Mouse (Mus musculus) CH12.LX (cell line): Measurements from ENCODE around the gene 2310030G06Rik. TPM values are rescaled to one million over a fixed set of nuclear protein-coding genes. Genes with fewer than 3 reads are reported as not detected.

Experiments used
- DNase-seq: peaks from one replicate; pipeline ENCODE4 v3.0.0-alpha.2; 2013; ENCODE audit errors: extremely low read depth
- H3K27ac ChIP-seq: 2 replicates; pipeline ENCODE4 v1.5.1; 2012; ENCODE audit warnings: low read depth, mild to moderate bottlenecking, control low read depth, moderate library complexity; ENCODE audit not compliant: insufficient read depth
- H3K27me3 ChIP-seq: replicated peaks from 2 replicates; pipeline ENCODE3; 2012; ENCODE audit warnings: inconsistent platforms
- H3K36me3 ChIP-seq, 2 experiments: replicated peaks in 1 of 2; 2 replicates each; pipeline versions ENCODE3 to v1.6.1; 2012; ENCODE audit warnings: inconsistent platforms in 1 of 2, low read length in 1 of 2, mild to moderate bottlenecking in 1 of 2, mixed read lengths in 1 of 2, moderate library complexity in 1 of 2; ENCODE audit not compliant: control insufficient read depth in 1 of 2, insufficient read depth in 1 of 2
- H3K4me1 ChIP-seq, 2 experiments: 2 replicates each; pipeline ENCODE4 v1.6.1; 2012; ENCODE audit warnings: inconsistent platforms in 1 of 2, moderate library complexity in 1 of 2; ENCODE audit not compliant: insufficient read depth in 2 of 2, control insufficient read depth in 1 of 2
- H3K4me2 ChIP-seq: 2 replicates; pipeline ENCODE4 v1.6.1; 2012; ENCODE audit warnings: low read depth, mild to moderate bottlenecking, control low read depth; ENCODE audit not compliant: poor library complexity, insufficient read depth, severe bottlenecking
- H3K4me3 ChIP-seq, 3 experiments: fragments of 150-350 bp in 1 of 3; sonication (generic) in 1 of 3; replicated peaks in 1 of 3; 2 replicates each; pipeline versions ENCODE3 to v1.5.1; 2011 to 2012; ENCODE audit warnings: low read depth in 2 of 3, low read length in 2 of 3, mild to moderate bottlenecking in 2 of 3, moderate library complexity in 2 of 3, control low read depth in 1 of 3, improper control_type of control experiment in 1 of 3, inconsistent platforms in 1 of 3, mixed read lengths in 1 of 3; ENCODE audit not compliant: poor library complexity in 1 of 3
- H3K79me2 ChIP-seq: replicated peaks from 2 replicates; pipeline ENCODE4 v1.6.1; 2012; ENCODE audit warnings: mild to moderate bottlenecking, moderate library complexity; ENCODE audit not compliant: control insufficient read depth, poor library complexity, insufficient read depth, severe bottlenecking; ENCODE audit errors: extremely low read depth
- H3K9ac ChIP-seq: 2 replicates; pipeline ENCODE4 v1.6.1; 2012; ENCODE audit warnings: low read depth, mild to moderate bottlenecking, control low read depth, moderate library complexity; ENCODE audit not compliant: insufficient read depth
- H3K9me3 ChIP-seq: replicated peaks from 2 replicates; pipeline ENCODE3; 2012; ENCODE audit warnings: low read length, inconsistent platforms, mixed read lengths
- BHLHE40 ChIP-seq: IDR thresholded peaks from 2 replicates; pipeline ENCODE4 v1.6.1; 2011; ENCODE audit warnings: mild to moderate bottlenecking, low read depth, low read length, improper control_type of control experiment
- CHD1 ChIP-seq: IDR thresholded peaks from 2 replicates; pipeline ENCODE4 v1.6.1; 2012; ENCODE audit warnings: low read depth, low read length, improper control_type of control experiment, inconsistent platforms
- CTCF ChIP-seq, 2 experiments: IDR thresholded peaks in 1 of 2; conservative IDR thresholded peaks in 1 of 2; 2 replicates each; pipeline ENCODE4 v1.5.1; 2011 to 2012; ENCODE audit warnings: low read depth in 2 of 2, low read length in 2 of 2, improper control_type of control experiment in 1 of 2, inconsistent platforms in 1 of 2, mild to moderate bottlenecking in 1 of 2, moderate library complexity in 1 of 2
- EP300 ChIP-seq: IDR thresholded peaks from 2 replicates; pipeline ENCODE4 v1.6.1; 2011; ENCODE audit warnings: low read length, improper control_type of control experiment
- JUN ChIP-seq: IDR thresholded peaks from 2 replicates; pipeline ENCODE4 v1.6.1; 2011; ENCODE audit warnings: low read depth, mild to moderate bottlenecking, low read length, improper control_type of control experiment, moderate library complexity; ENCODE audit not compliant: insufficient read depth
- MAFK ChIP-seq: IDR thresholded peaks from 2 replicates; pipeline ENCODE4 v1.6.1; 2011; ENCODE audit warnings: low read length, improper control_type of control experiment; ENCODE audit not compliant: insufficient replicate concordance
- MAX ChIP-seq: IDR thresholded peaks from 2 replicates; pipeline ENCODE4 v1.6.1; 2011; ENCODE audit warnings: low read length, improper control_type of control experiment
- MEF2A ChIP-seq: IDR thresholded peaks from 2 replicates; pipeline ENCODE4 v1.6.1; 2014; ENCODE audit warnings: low read depth, mild to moderate bottlenecking, inconsistent platforms, low read length, improper control_type of control experiment, borderline replicate concordance
- MXI1 ChIP-seq: IDR thresholded peaks from 2 replicates; pipeline ENCODE4 v1.6.1; 2011; ENCODE audit warnings: mild to moderate bottlenecking, low read depth, low read length, improper control_type of control experiment
- NRF1 ChIP-seq: IDR thresholded peaks from 2 replicates; pipeline ENCODE4 v1.6.1; 2014; ENCODE audit warnings: low read depth, mild to moderate bottlenecking, inconsistent platforms, low read length, improper control_type of control experiment, moderate library complexity
- RCOR1 ChIP-seq: conservative IDR thresholded peaks from 2 replicates; pipeline ENCODE4 v1.6.1; 2012; ENCODE audit warnings: low read depth, mild to moderate bottlenecking, inconsistent platforms, low read length, improper control_type of control experiment
- TCF12 ChIP-seq: IDR thresholded peaks from 2 replicates; pipeline ENCODE4 v1.6.1; 2014; ENCODE audit warnings: low read depth, mild to moderate bottlenecking, inconsistent platforms, low read length, improper control_type of control experiment
- USF1 ChIP-seq: IDR thresholded peaks from 2 replicates; pipeline ENCODE4 v1.6.1; 2014; ENCODE audit warnings: low read depth, mild to moderate bottlenecking, inconsistent platforms, low read length, improper control_type of control experiment
- ZKSCAN1 ChIP-seq: IDR thresholded peaks from 2 replicates; pipeline ENCODE4 v1.6.1; 2012; ENCODE audit warnings: low read depth, inconsistent platforms, low read length, improper control_type of control experiment, borderline replicate concordance
- dilution Hi-C: fragments of 300-500 bp; cut with MboI; formaldehyde crosslinking; loops from 2 replicates; pipeline ENCODE4 v1.14.3; 2020; ENCODE audit warnings: low sequenced_read_pairs; ENCODE audit not compliant: extremely low pct_unique_long_range_greater_than_20kb, extremely low pct_ligation_motif_present
- in situ Hi-C: fragments of 300-500 bp; cut with MboI; formaldehyde crosslinking; loops from 3 replicates; pipeline ENCODE4 v1.14.3; 2019; ENCODE audit warnings: low sequenced_read_pairs, low pct_ligation_motif_present, low pct_unique_long_range_greater_than_20kb, mixed read lengths
- polyA plus RNA-seq: library from polyadenylated mRNA; unstranded; fragments of >175 nt; gene quantifications from 2 replicates; pipeline ENCODE4 v1.2.1, GENCODE M21; 2012; ENCODE audit warnings: low read depth; ENCODE audit not compliant: insufficient read length
- total RNA-seq, 2 experiments: library from RNA; depleted of rRNA; stranded (reverse); fragments of 300-350 nt in 1 of 2; fragments of >200 nt in 1 of 2; gene quantifications; 2 replicates each; pipeline ENCODE4 v1.2.3; 2012 to 2014

Gene 2310030G06Rik
- total and polyA plus RNA-seq, 3 experiments, result not detected

GRCm38 (mm10) chr9:50729600-50729999 lies 16.7 kb downstream of the 2310030G06Rik start:
- Histone ChIP-seq H3K9me3 (no peaks in the 10 kb centered on the region), H3K9ac (no peak overlapping the region), H3K36me3 (no peaks in the 10 kb centered on the region), H3K4me1 (peaks cover 0 to 7% of the 10 kb centered on the region in 2 experiments; a peak in 2 of 4 replicates), H3K27me3 (no peaks in the 10 kb centered on the region), H3K27ac (no peak overlapping the region), H3K4me2 (no peak overlapping the region), H3K79me2 (no peaks in the 10 kb centered on the region), H3K4me3 (no peak overlapping the region)
- in situ Hi-C loops, result no loop called here
- dilution Hi-C loops, result no loop called here
- no peak for DNase-seq
- TF ChIP-seq EP300 (no peak), ZKSCAN1 (no peak), CHD1 (no peak), USF1 (no peak), TCF12 (no peak), BHLHE40 (no peak), MAX (no peak)

- H3K9ac ChIP-seq, result no peak overlapping the region
- H3K27me3 ChIP-seq, result no peaks in the 10 kb centered on the region
- H3K27ac ChIP-seq, result no peak overlapping the region
- peak overlapping the region; percentile 1 for H3K4me2 ChIP-seq
- no peak for DNase-seq
- H3K9me3 ChIP-seq, result no peaks in the 10 kb centered on the region
- H3K79me2 ChIP-seq, result no peaks in the 10 kb centered on the region
- H3K4me1 ChIP-seq, result peaks cover 0 to 7% of the 10 kb centered on the region in 2 experiments; a peak in 2 of 4 replicates
- in situ Hi-C loops, result no loop called here
- H3K36me3 ChIP-seq, result no peaks in the 10 kb centered on the region
- TF ChIP-seq NRF1 (peak; percentile 83), CHD1 (no peak), RCOR1 (no peak), MAX (no peak), MEF2A (no peak), MXI1 (0 out of 2 replicates have a peak, but pooled peaks have one; percentile 36), BHLHE40 (peak; percentile 74), MAFK (no peak), CTCF (conservative IDR thresholded peaks at IDR 0.05 in 1 of 2, IDR thresholded peaks at IDR 0.05 in 1 of 2; ENCODE audit: low read depth in 2 of 2, low read length in 2 of 2) (peak in 1 of 2 experiments; percentile 10; a peak in 1 of 4 replicates), JUN (no peak)
- peak overlapping the region in 1 of 3 experiments; percentile 63 for H3K4me3 ChIP-seq
- dilution Hi-C loops, result no loop called here
Observed at GRCm38 (mm10) chr9:50727925-50728651, 18.2 kb downstream of the 2310030G06Rik start.
